14 mouse cellular contexts compared by ENCODE assay signal in genomic region chr11:62607170-62607951, GRCm38 (mm10). TPM values are rescaled to one million over a fixed set of nuclear protein-coding genes. Genes with fewer than 3 reads are reported as not detected.
DNase-seq lines count a peak whose midpoint lies in the region; ATAC-seq and TF ChIP-seq lines count a peak whose summit lies in the region.
"Had no signal": no experiment of that assay in that cellular context is flagged by ENCODE, and none has a peak within 500 bp of the region (broad histone marks: within the 10 kb centered on the region; RNA-seq: fewer than 3 reads in every experiment).

No protein-coding gene starts in this region.

- H3K27me3 ChIP-seq in hindbrain, embryonic 14.5 days (ENCODE audit: control insufficient read depth, insufficient read depth, low read length) = no peaks in the 10 kb centered on the region
- no peaks in the 10 kb centered on the region for H3K27me3 ChIP-seq in hindbrain, embryonic 12.5 days
- no peaks in the 10 kb centered on the region for H3K27me3 ChIP-seq in stomach, embryonic 15.5 days (replicated peaks)
- no peaks in the 10 kb centered on the region for H3K27me3 ChIP-seq in stomach, postnatal 0 days (ENCODE audit: control insufficient read depth, insufficient read depth, low read length)

- 0 out of 2 replicates have a peak overlapping the region, but pooled peaks have one; percentile 5 for H3K9ac ChIP-seq in hindbrain, embryonic 14.5 days
- no peak overlapping the region for H3K9ac ChIP-seq in hindbrain, embryonic 12.5 days
- H3K9ac ChIP-seq in stomach, embryonic 15.5 days = no peak overlapping the region
- no peak overlapping the region for H3K9ac ChIP-seq in stomach, postnatal 0 days (ENCODE audit: low read length)

- DNase-seq in adrenal gland, adult 2 months = peak; percentile 18
- DNase-seq in adrenal gland, postnatal 10 days = no peak
- no peak for DNase-seq in hindbrain, embryonic 14.5 days (ENCODE audit: low spot score)
- DNase-seq in stomach, postnatal 0 days (ENCODE audit: low spot score) = no peak
- no peak for DNase-seq in thymus, adult 18-20 months
- DNase-seq in gastrocnemius, postnatal 14 days = no peak
- DNase-seq: adrenal gland, postnatal 14 days; heart, adult 18-20 months; kidney, postnatal 36 days; lung, adult 18-20 months; thymus, postnatal 4 days had no signal

- no peak for TF ChIP-seq CTCF in stomach, postnatal 0 days (IDR thresholded peaks at IDR 0.05; ENCODE audit: low read depth)

- peaks cover 31% of the 10 kb centered on the region for H3K4me1 ChIP-seq in hindbrain, embryonic 14.5 days (replicated peaks; ENCODE audit: control insufficient read depth, insufficient read depth, low read length)
- peaks cover 38% of the 10 kb centered on the region for H3K4me1 ChIP-seq in hindbrain, embryonic 12.5 days
- peaks cover 8% of the 10 kb centered on the region; the same call in 1 of the 2 replicates for H3K4me1 ChIP-seq in stomach, embryonic 15.5 days
- H3K4me1 ChIP-seq in stomach, postnatal 0 days (replicated peaks; ENCODE audit: control insufficient read depth, insufficient read depth) = no peaks in the 10 kb centered on the region; the same call in 1 of the 2 replicates

- WGBS in hindbrain, embryonic 14.5 days = 58% methylated on average over 10 of the region's 10 CpGs
- 68% methylated on average over 10 of the region's 10 CpGs for WGBS in hindbrain, embryonic 12.5 days
- 68% methylated on average over 10 of the region's 10 CpGs for WGBS in stomach, embryonic 15.5 days
- WGBS in stomach, postnatal 0 days = 59% methylated on average over 10 of the region's 10 CpGs

- no peak overlapping the region for H3K4me2 ChIP-seq in hindbrain, embryonic 14.5 days (replicated peaks)
- H3K4me2 ChIP-seq in hindbrain, embryonic 12.5 days (replicated peaks) = no peak overlapping the region
- no peak overlapping the region for H3K4me2 ChIP-seq in stomach, embryonic 15.5 days
- no peak overlapping the region for H3K4me2 ChIP-seq in stomach, postnatal 0 days (replicated peaks; ENCODE audit: low read depth)

- H3K27ac ChIP-seq in hindbrain, embryonic 14.5 days = no peak overlapping the region
- H3K27ac ChIP-seq in hindbrain, embryonic 12.5 days = no peak overlapping the region
- H3K27ac ChIP-seq in stomach, embryonic 15.5 days = 0 out of 2 replicates have a peak overlapping the region, but pooled peaks have one; percentile 3
- no peak overlapping the region for H3K27ac ChIP-seq in stomach, postnatal 0 days (replicated peaks)

- intact Hi-C loops in gastrocnemius, postnatal 14 days (cut with DNase I; ENCODE audit: low total_unique reads) = no loop called here

- H3K9me3 ChIP-seq in hindbrain, embryonic 14.5 days (ENCODE audit: control insufficient read depth, low read length) = no peaks in the 10 kb centered on the region
- H3K9me3 ChIP-seq in hindbrain, embryonic 12.5 days (replicated peaks) = no peaks in the 10 kb centered on the region
- no peaks in the 10 kb centered on the region for H3K9me3 ChIP-seq in stomach, embryonic 15.5 days
- no peaks in the 10 kb centered on the region for H3K9me3 ChIP-seq in stomach, postnatal 0 days (ENCODE audit: control insufficient read depth, low read length)

- no peak for TF ChIP-seq EP300 in stomach, postnatal 0 days (optimal IDR thresholded peaks at IDR 0.05)

- H3K4me3 ChIP-seq in hindbrain, embryonic 14.5 days (replicated peaks; ENCODE audit: low read length) = no peak overlapping the region
- H3K4me3 ChIP-seq in hindbrain, embryonic 12.5 days = no peak overlapping the region
- no peak overlapping the region for H3K4me3 ChIP-seq in stomach, embryonic 15.5 days (replicated peaks)
- H3K4me3 ChIP-seq in stomach, postnatal 0 days (ENCODE audit: low read depth, low read length) = no peak overlapping the region

- ATAC-seq in hindbrain, embryonic 14.5 days (ENCODE audit: low FRiP score) = no peak
- ATAC-seq in hindbrain, embryonic 12.5 days (ENCODE audit: low FRiP score) = no peak
- ATAC-seq in stomach, embryonic 15.5 days (ENCODE audit: insufficient read depth, low FRiP score, low read depth) = no peak
- ATAC-seq in stomach, postnatal 0 days (ENCODE audit: low FRiP score, low TSS enrichment) = no peak
- ATAC-seq: inflammation-experienced regulatory T-cells, adult 6 months had no signal

- H3K36me3 ChIP-seq in hindbrain, embryonic 14.5 days (replicated peaks; ENCODE audit: control insufficient read depth, insufficient read depth) = peaks cover 58% of the 10 kb centered on the region
- peaks cover 63% of the 10 kb centered on the region for H3K36me3 ChIP-seq in hindbrain, embryonic 12.5 days
- H3K36me3 ChIP-seq in stomach, embryonic 15.5 days = peaks cover 21% of the 10 kb centered on the region
- peaks cover 22% of the 10 kb centered on the region; the same call in 1 of the 2 replicates for H3K36me3 ChIP-seq in stomach, postnatal 0 days (ENCODE audit: control insufficient read depth, insufficient read depth, low read length)

RNA-seq across cellular contexts. Expression of gene Trpv2, which starts 33.1 kb away (rescaled TPM):
- 1 to 10 TPM; 2.7 to 4.2 TPM for total RNA-seq in adrenal gland, adult 2 months (2021)
- polyA plus RNA-seq in adrenal gland, adult 2 months (2012; rRNA removed) = 2.7 and 3.9 TPM in 2 replicates
- 1 to 10 TPM; 5.0 to 5.6 TPM for total RNA-seq in adrenal gland, postnatal 10 days (2021)
- 22.6 and 28.2 TPM in 2 replicates for polyA plus RNA-seq in hindbrain, embryonic 14.5 days (2014; fragmentation: Nextera tagmentation; extraction: Ambion mirVana)
- polyA plus RNA-seq in hindbrain, embryonic 12.5 days (2016; fragmentation: Nextera tagmentation; extraction: Ambion mirVana) = 10.8 and 14.3 TPM in 2 replicates
- polyA plus RNA-seq in stomach, embryonic 15.5 days (2015; fragmentation: Nextera tagmentation; extraction: Ambion mirVana) = 13.4 and 14.6 TPM in 2 replicates
- polyA plus RNA-seq in stomach, postnatal 0 days (2015; fragmentation: Nextera tagmentation; extraction: Ambion mirVana) = 9.6 and 11.0 TPM in 2 replicates
- 1 to 10 TPM; 1.7 to 2.4 TPM for total RNA-seq in gastrocnemius, postnatal 14 days (2021)

RNA-seq across cellular contexts. Expression of gene Lrrc75a, which starts 41.0 kb away (rescaled TPM):
- 10 to 100 TPM; 17.5 to 40.5 TPM for total RNA-seq in adrenal gland, adult 2 months (2021)
- 46.9 and 73.5 TPM in 2 replicates for polyA plus RNA-seq in adrenal gland, adult 2 months (2012; rRNA removed)
- total RNA-seq in adrenal gland, postnatal 10 days (2021) = 10 to 100 TPM; 28.1 to 29.6 TPM
- 10.5 and 12.6 TPM in 2 replicates for polyA plus RNA-seq in hindbrain, embryonic 14.5 days (2014; fragmentation: Nextera tagmentation; extraction: Ambion mirVana)
- polyA plus RNA-seq in hindbrain, embryonic 12.5 days (2016; fragmentation: Nextera tagmentation; extraction: Ambion mirVana) = 18.0 and 19.1 TPM in 2 replicates
- 10.0 and 10.5 TPM in 2 replicates for polyA plus RNA-seq in stomach, embryonic 15.5 days (2015; fragmentation: Nextera tagmentation; extraction: Ambion mirVana)
- 7.3 and 8.4 TPM in 2 replicates for polyA plus RNA-seq in stomach, postnatal 0 days (2015; fragmentation: Nextera tagmentation; extraction: Ambion mirVana)
- 1 to 10 TPM; 7.2 to 8.8 TPM for total RNA-seq in gastrocnemius, postnatal 14 days (2021)

RNA-seq across cellular contexts. Expression of gene Mmgt2, which starts 41.1 kb away (rescaled TPM):
- 10 to 100 TPM; 34.5 to 47.3 TPM for total RNA-seq in adrenal gland, adult 2 months (2021)
- 87.2 and 88.1 TPM in 2 replicates for polyA plus RNA-seq in adrenal gland, adult 2 months (2012; rRNA removed)
- total RNA-seq in adrenal gland, postnatal 10 days (2021) = 10 to 100 TPM; 23.2 to 28.2 TPM
- polyA plus RNA-seq in hindbrain, embryonic 14.5 days (2014; fragmentation: Nextera tagmentation; extraction: Ambion mirVana) = 21.0 and 33.4 TPM in 2 replicates
- 34.5 and 38.7 TPM in 2 replicates for polyA plus RNA-seq in hindbrain, embryonic 12.5 days (2016; fragmentation: Nextera tagmentation; extraction: Ambion mirVana)
- 47.0 and 50.6 TPM in 2 replicates for polyA plus RNA-seq in stomach, embryonic 15.5 days (2015; fragmentation: Nextera tagmentation; extraction: Ambion mirVana)
- 30.2 and 35.9 TPM in 2 replicates for polyA plus RNA-seq in stomach, postnatal 0 days (2015; fragmentation: Nextera tagmentation; extraction: Ambion mirVana)
- 1 to 10 TPM; 5.5 to 7.8 TPM for total RNA-seq in gastrocnemius, postnatal 14 days (2021)

RNA-seq across cellular contexts. Expression of gene Ubb, which starts 56.4 kb away (rescaled TPM):
- total RNA-seq in adrenal gland, adult 2 months (2021) = 1,000 to 10,000 TPM; 1,385 to 1,758 TPM
- 1,114 and 1,206 TPM in 2 replicates for polyA plus RNA-seq in adrenal gland, adult 2 months (2012; rRNA removed)
- total RNA-seq in adrenal gland, postnatal 10 days (2021) = 1,000 to 10,000 TPM; 1,093 to 1,186 TPM
- polyA plus RNA-seq in hindbrain, embryonic 14.5 days (2014; fragmentation: Nextera tagmentation; extraction: Ambion mirVana) = 4,396 and 4,426 TPM in 2 replicates
- polyA plus RNA-seq in hindbrain, embryonic 12.5 days (2016; fragmentation: Nextera tagmentation; extraction: Ambion mirVana) = 3,674 and 3,736 TPM in 2 replicates
- 2,363 and 2,756 TPM in 2 replicates for polyA plus RNA-seq in stomach, embryonic 15.5 days (2015; fragmentation: Nextera tagmentation; extraction: Ambion mirVana)
- polyA plus RNA-seq in stomach, postnatal 0 days (2015; fragmentation: Nextera tagmentation; extraction: Ambion mirVana) = 1,850 and 1,934 TPM in 2 replicates
- 1,000 to 10,000 TPM; 1,001 to 1,005 TPM for total RNA-seq in gastrocnemius, postnatal 14 days (2021)
